Mouse (Mus musculus) cerebellum, adult 2 months (tissue): ENCODE data around the gene Specc1l. TPM values are rescaled to one million over a fixed set of nuclear protein-coding genes. Genes with fewer than 3 reads are reported as not detected.

ENCODE experiments used
- DNase-seq, 2 experiments: peaks; one replicate each; pipeline ENCODE4 v3.0.0; 2021
- H3K27ac ChIP-seq: fragments of 200-500 bp; 2 replicates; pipeline ENCODE4 v1.5.1; 2012; ENCODE audit warnings: low read length, control low read depth, inconsistent platforms; ENCODE audit not compliant: insufficient read depth
- H3K27me3 ChIP-seq: fragments of 200-500 bp; 2 replicates; pipeline ENCODE4 v1.6.1; 2012; ENCODE audit warnings: inconsistent platforms, mild to moderate bottlenecking, low read length, moderate library complexity; ENCODE audit not compliant: control insufficient read depth, insufficient read depth
- H3K4me1 ChIP-seq: fragments of 200-500 bp; 2 replicates; pipeline ENCODE4 v1.6.1; 2011; ENCODE audit warnings: low read length; ENCODE audit not compliant: control insufficient read depth, insufficient read depth
- H3K4me3 ChIP-seq: fragments of 200-500 bp; replicated peaks from 2 replicates; pipeline ENCODE3; 2011; ENCODE audit warnings: mild to moderate bottlenecking, low read depth, low read length, control low read depth; ENCODE audit not compliant: insufficient read depth
- CTCF ChIP-seq: fragments of 200-500 bp; IDR thresholded peaks from 2 replicates; pipeline ENCODE4 v1.5.1; 2011; ENCODE audit warnings: low read depth, mild to moderate bottlenecking, control low read depth, low read length, moderate library complexity, borderline replicate concordance; ENCODE audit not compliant: insufficient read depth
- POLR2A ChIP-seq: fragments of 200-500 bp; IDR thresholded peaks from 2 replicates; pipeline ENCODE4 v1.6.1; 2011; ENCODE audit warnings: low read length, control low read depth, borderline replicate concordance; ENCODE audit not compliant: insufficient read depth
- WGBS: fragments of 180-500 bp; shearing (Covaris S2); methylation state at CpG from one replicate; pipeline ENCODE4 v1.1.7; 2018; 5-methylcytosine and 5-hydroxymethylcytosine counted together
- polyA plus RNA-seq: library from polyadenylated mRNA; depleted of rRNA; stranded (reverse); fragments of >200 nt; gene quantifications from 2 replicates; pipeline ENCODE4 v1.2.3, GENCODE M21; 2012

Specc1l gene
- polyA plus RNA-seq, 1 experiment, result 34.9 TPM

- 80% methylated on average over 4 of the region's 4 CpGs for WGBS
- no peak overlapping the region for H3K4me3 ChIP-seq
- TF ChIP-seq POLR2A, result no peak
- TF ChIP-seq CTCF, result no peak
Observed at GRCm38 (mm10) chr10:75206192-75206591, 5.7 kb upstream of the Specc1l start.

GRCm38 (mm10) chr10:75210841-75211240 lies 1.0 kb upstream of the Specc1l start:
- Histone ChIP-seq H3K27me3 (no peaks in the 10 kb centered on the region), H3K4me1 (peaks cover 3% of the 10 kb centered on the region; the same call in 1 of the 2 replicates), H3K27ac (no peak overlapping the region), H3K4me3 (no peak overlapping the region)
- TF ChIP-seq POLR2A (no peak), CTCF (no peak)
- 82% methylated on average over 3 of the region's 3 CpGs for WGBS
- DNase-seq, result no peak

More at GRCm38 (mm10) chr10:75206192-75206591, 5.7 kb upstream of the Specc1l start:
- H3K4me1 ChIP-seq, result no peaks in the 10 kb centered on the region
- no peaks in the 10 kb centered on the region for H3K27me3 ChIP-seq
- DNase-seq, result no peak
- no peak overlapping the region for H3K27ac ChIP-seq

- Histone ChIP-seq H3K27me3 (no peaks in the 10 kb centered on the region), H3K4me1 (peaks cover 6% of the 10 kb centered on the region; the same call in 1 of the 2 replicates), H3K4me3 (peak overlapping the region; percentile 72), H3K27ac (peak overlapping the region; percentile 24; the same call in 1 of the 2 replicates)
- WGBS, result under 1% methylated on average over 7 of the region's 7 CpGs
- TF ChIP-seq CTCF, result no peak
- no peak for TF ChIP-seq POLR2A
- DNase-seq, result peak; percentile 71
Observed at GRCm38 (mm10) chr10:75212981-75213380, 1.1 kb downstream of the Specc1l start.

GRCm38 (mm10) chr10:75220722-75221121 lies 8.8 kb downstream of the Specc1l start:
- H3K27me3 ChIP-seq, result no peaks in the 10 kb centered on the region
- 85% methylated on average over 3 of the region's 3 CpGs for WGBS
- no peak overlapping the region for H3K4me3 ChIP-seq
- no peak for DNase-seq
- no peak overlapping the region for H3K27ac ChIP-seq
- TF ChIP-seq POLR2A (no peak), CTCF (no peak)
- peaks cover 10% of the 10 kb centered on the region for H3K4me1 ChIP-seq

- TF ChIP-seq POLR2A (no peak), CTCF (no peak)
Observed at GRCm38 (mm10) chr10:75221936-75222610, 10.2 kb downstream of the Specc1l start.

GRCm38 (mm10) chr10:75222611-75222998 lies 10.7 kb downstream of the Specc1l start:
- H3K4me3 ChIP-seq, result no peak overlapping the region
- H3K27ac ChIP-seq, result no peak overlapping the region
- TF ChIP-seq POLR2A (no peak), CTCF (no peak)
- H3K4me1 ChIP-seq, result peaks cover 10% of the 10 kb centered on the region
- no peaks in the 10 kb centered on the region for H3K27me3 ChIP-seq
- WGBS, result 39% methylated on average over 5 of the region's 5 CpGs
- no peak for DNase-seq

More at GRCm38 (mm10) chr10:75221936-75222610, 10.2 kb downstream of the Specc1l start:
- H3K27ac ChIP-seq, result no peak overlapping the region
- H3K27me3 ChIP-seq, result no peaks in the 10 kb centered on the region
- 61% methylated on average over 4 of the region's 4 CpGs for WGBS
- no peak overlapping the region for H3K4me3 ChIP-seq
- peaks cover 10% of the 10 kb centered on the region for H3K4me1 ChIP-seq
- no peak for DNase-seq

- no peak overlapping the region for H3K4me3 ChIP-seq
- no peak for TF ChIP-seq POLR2A
- no peak for TF ChIP-seq CTCF
- H3K4me1 ChIP-seq, result peaks cover 8% of the 10 kb centered on the region
- no peak for DNase-seq
- no peaks in the 10 kb centered on the region for H3K27me3 ChIP-seq
- WGBS, result 52% methylated on average over 3 of the region's 3 CpGs
- H3K27ac ChIP-seq, result no peak overlapping the region
Observed at GRCm38 (mm10) chr10:75224154-75224553, 12.3 kb downstream of the Specc1l start.

- no peak overlapping the region for H3K27ac ChIP-seq
- no peaks in the 10 kb centered on the region for H3K27me3 ChIP-seq
- no peak for DNase-seq
- 0% methylated on average over 1 of the region's 2 CpGs for WGBS
- H3K4me3 ChIP-seq, result no peak overlapping the region
- peaks cover 8% of the 10 kb centered on the region for H3K4me1 ChIP-seq
- TF ChIP-seq CTCF (no peak), POLR2A (no peak)
Observed at GRCm38 (mm10) chr10:75224630-75225029, 12.8 kb downstream of the Specc1l start.
